Mouse (Mus musculus) MEL (cell line): ENCODE measurements around the gene Hdac1.

Experiments
- CHD2 ChIP-seq: IDR thresholded peaks from 2 replicates; pipeline ENCODE4 v1.6.1; 2011; ENCODE audit warnings: low read length, improper control_type of control experiment
- CTCF ChIP-seq, 3 experiments: IDR thresholded peaks in 2 of 3; conservative IDR thresholded peaks in 1 of 3; 2 replicates each; pipeline ENCODE4 v1.5.1; 2011 to 2012; ENCODE audit warnings: low read length in 3 of 3, low read depth in 2 of 3, mild to moderate bottlenecking in 2 of 3, improper control_type of control experiment in 1 of 3, inconsistent platforms in 1 of 3, mixed read lengths in 1 of 3, moderate library complexity in 1 of 3; ENCODE audit not compliant: control insufficient read depth in 1 of 3, insufficient read depth in 1 of 3, poor library complexity in 1 of 3, severe bottlenecking in 1 of 3
- E2F4 ChIP-seq: IDR thresholded peaks from 2 replicates; pipeline ENCODE4 v1.6.1; 2011; ENCODE audit warnings: low read depth, low read length, improper control_type of control experiment, borderline replicate concordance
- GATA1 ChIP-seq: IDR thresholded peaks from 2 replicates; pipeline ENCODE4 v1.6.1; 2011; ENCODE audit warnings: low read depth, low read length, improper control_type of control experiment
- MAFK ChIP-seq: IDR thresholded peaks from 2 replicates; pipeline ENCODE4 v1.6.1; 2011; ENCODE audit warnings: low read depth, mild to moderate bottlenecking, low read length, improper control_type of control experiment, borderline replicate concordance
- MXI1 ChIP-seq: IDR thresholded peaks from 2 replicates; pipeline ENCODE4 v1.6.1; 2011; ENCODE audit warnings: mild to moderate bottlenecking, low read depth, low read length, improper control_type of control experiment
- POLR2A ChIP-seq, 2 experiments: IDR thresholded peaks; 2 replicates each; pipeline ENCODE4 v1.6.1; 2011 to 2012; ENCODE audit warnings: low read length in 2 of 2, mild to moderate bottlenecking in 2 of 2, control low read depth in 1 of 2, improper control_type of control experiment in 1 of 2, low read depth in 1 of 2, moderate library complexity in 1 of 2; ENCODE audit not compliant: control insufficient read depth in 1 of 2, insufficient read depth in 1 of 2, poor library complexity in 1 of 2
- RAD21 ChIP-seq: IDR thresholded peaks from 2 replicates; pipeline ENCODE4 v1.6.1; 2011; ENCODE audit warnings: mild to moderate bottlenecking, low read depth, low read length, improper control_type of control experiment
- SMC3 ChIP-seq: IDR thresholded peaks from 2 replicates; pipeline ENCODE4 v1.6.1; 2011; ENCODE audit warnings: low read depth, low read length, improper control_type of control experiment
- TAL1 ChIP-seq: IDR thresholded peaks from 2 replicates; pipeline ENCODE4 v1.6.1; 2012; ENCODE audit warnings: mild to moderate bottlenecking, inconsistent platforms, low read length, moderate library complexity, mixed read lengths
- ZMIZ1 ChIP-seq: IDR thresholded peaks from 2 replicates; pipeline ENCODE4 v1.6.1; 2012; ENCODE audit warnings: low read depth, mild to moderate bottlenecking, inconsistent platforms, low read length, improper control_type of control experiment, moderate library complexity

DNA sequence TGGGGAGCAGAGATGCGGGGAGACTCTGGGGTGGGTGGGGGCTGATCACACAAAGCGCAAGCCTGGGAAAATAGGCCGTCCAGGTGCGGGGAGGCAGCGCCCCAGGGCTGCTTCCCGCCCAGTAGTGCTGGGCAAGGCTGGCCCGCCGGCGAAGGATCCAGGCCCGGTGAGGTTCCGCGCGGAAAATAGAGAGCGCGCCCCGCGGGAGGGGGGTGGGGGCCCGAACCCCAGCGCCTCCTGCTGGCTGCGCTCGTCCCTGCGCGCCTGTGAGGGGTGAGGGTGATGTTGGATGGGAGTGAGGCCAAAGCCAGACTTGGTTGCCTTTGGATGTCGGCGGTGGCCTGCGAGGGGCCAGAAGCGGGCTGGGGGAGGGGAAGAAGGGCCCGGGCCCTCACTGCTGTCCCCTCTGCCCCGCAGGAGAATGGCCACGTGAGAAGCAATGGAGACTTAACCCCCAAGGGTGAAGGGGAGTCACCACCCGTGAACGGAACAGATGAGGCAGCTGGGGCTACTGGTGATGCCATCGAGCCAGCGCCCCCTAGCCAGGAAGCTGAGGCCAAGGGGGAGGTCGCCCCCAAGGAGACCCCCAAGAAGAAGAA lies 28.1 kb downstream of the Hdac1 start:
- TF ChIP-seq GATA1 (no peak), POLR2A (IDR thresholded peaks at IDR 0.05; ENCODE audit: control insufficient read depth in 1 of 2, insufficient read depth in 1 of 2, low read depth in 1 of 2, low read length in 2 of 2, poor library complexity in 1 of 2) (no peak), RAD21 (peak; percentile 12), SMC3 (peak; percentile 61), TAL1 (no peak), ZMIZ1 (no peak), E2F4 (no peak), MAFK (no peak), CTCF (IDR thresholded peaks at IDR 0.05 in 2 of 3, conservative IDR thresholded peaks at IDR 0.05 in 1 of 3; ENCODE audit: control insufficient read depth in 1 of 3, insufficient read depth in 1 of 3, low read depth in 2 of 3, low read length in 3 of 3, poor library complexity in 1 of 3, severe bottlenecking in 1 of 3) (peak; percentile 61 to 93 (median 85); a peak in 5 of 6 replicates), CHD2 (no peak), MXI1 (peak; percentile 46; the same call in 1 of the 2 replicates)
